Mouse (Mus musculus) embryonic facial prominence, embryonic 11.5 days (tissue): ENCODE results near the gene Kri1. TPM values are rescaled to one million over a fixed set of nuclear protein-coding genes. Genes with fewer than 3 reads are reported as not detected.
A peak's percentile ranks its signal among the peaks of the same experiment; 100 is the strongest.
"Not testable (repeated sequence)": the region's sequence is repeated elsewhere in the genome, so short reads cannot be mapped to it uniquely, and the experiment has no call there.

ENCODE experiments used
- ATAC-seq: fragments of 200-750 bp; cut with Nextera tagmentation; replicated peaks from 2 replicates; pipeline ENCODE4 v1.8.0; 2017; ENCODE audit warnings: low read depth; ENCODE audit not compliant: insufficient number of reproducible peaks, low FRiP score, low TSS enrichment
- DNase-seq: peaks from one replicate; pipeline ENCODE4 v3.0.0-alpha.2; 2015; ENCODE audit warnings: low spot score
- H3K27ac ChIP-seq: fragments of 300-500 bp; sonication (generic); replicated peaks from 2 replicates; pipeline ENCODE4 v1.5.1; 2014; ENCODE audit warnings: mild to moderate bottlenecking, low read depth, low read length, control low read depth
- H3K27me3 ChIP-seq: fragments of 300-500 bp; sonication (generic); 2 replicates; pipeline ENCODE4 v1.6.1; 2014; ENCODE audit warnings: mild to moderate bottlenecking, low read length, moderate library complexity, mixed read lengths; ENCODE audit not compliant: control insufficient read depth, insufficient read depth
- H3K36me3 ChIP-seq: fragments of 300-500 bp; sonication (generic); replicated peaks from 2 replicates; pipeline ENCODE4 v1.6.1; 2014; ENCODE audit warnings: low read depth, mild to moderate bottlenecking, low read length, moderate library complexity, mixed read lengths; ENCODE audit not compliant: control insufficient read depth, insufficient read depth
- H3K4me1 ChIP-seq: fragments of 300-500 bp; sonication (generic); 2 replicates; pipeline ENCODE4 v1.6.1; 2014; ENCODE audit warnings: low read length, mixed read lengths; ENCODE audit not compliant: control insufficient read depth, insufficient read depth
- H3K4me2 ChIP-seq: fragments of 300-500 bp; sonication (generic); 2 replicates; pipeline ENCODE4 v1.6.1; 2014; ENCODE audit warnings: low read depth, mild to moderate bottlenecking, control low read depth, low read length, moderate library complexity
- H3K4me3 ChIP-seq: fragments of 300-500 bp; sonication (generic); 2 replicates; pipeline ENCODE4 v1.5.1; 2014; ENCODE audit warnings: low read depth, low read length, control low read depth
- H3K9ac ChIP-seq: fragments of 300-500 bp; sonication (generic); replicated peaks from 2 replicates; pipeline ENCODE4 v1.6.1; 2014; ENCODE audit warnings: mild to moderate bottlenecking, control low read depth, low read length
- H3K9me3 ChIP-seq: fragments of 300-500 bp; sonication (generic); replicated peaks from 2 replicates; pipeline ENCODE4 v1.6.1; 2016; ENCODE audit warnings: mild to moderate bottlenecking, low read length, inconsistent platforms, mixed read lengths; ENCODE audit not compliant: control insufficient read depth
- WGBS: fragments of 180-500 bp; shearing (Covaris S2); extraction: QIAGEN DNeasy Blood & Tissue Kit; methylation state at CpG from one replicate; pipeline ENCODE4 v1.1.7; 2014; 5-methylcytosine and 5-hydroxymethylcytosine counted together
- polyA plus RNA-seq: library from polyadenylated mRNA; unstranded; fragments of >200 nt; fragmentation: Nextera tagmentation; extraction: Ambion mirVana; gene quantifications from 2 replicates; pipeline ENCODE4 v1.2.1, GENCODE M21; 2014

Gene Kri1
- polyA plus RNA-seq, 1 experiment from 2014 or later = 13.3 TPM

GRCm38 (mm10) chr9:21313394-21313793 lies 25.6 kb upstream of the Kri1 start:
- no peak; the same call in 1 of the 2 replicates for ATAC-seq
- WGBS = 6% methylated on average over 11 of the region's 11 CpGs

GRCm38 (mm10) chr9:21312134-21312533 lies 24.4 kb upstream of the Kri1 start, which contains the start of gene Ap1m2:
TSS of gene Ap1m2 (minus strand) at chr9:21312337.
- Histone ChIP-seq H3K27me3 (peaks cover 13% of the 10 kb centered on the region), H3K4me2 (peak within 1 kb of the TSS; percentile 20), H3K4me1 (no peaks in the 10 kb centered on the region), H3K9ac (0 out of 2 replicates have a peak within 1 kb of the TSS, but pooled peaks have one; percentile 22), H3K27ac (no peak within 1 kb of the TSS), H3K36me3 (no peaks in the 10 kb centered on the region), H3K4me3 (peak within 1 kb of the TSS; percentile 25), H3K9me3 (no peaks in the 10 kb centered on the region)
- 7% methylated on average over 35 of the region's 35 CpGs for WGBS
- ATAC-seq (no peak), DNase-seq (peak; percentile 46)

More at GRCm38 (mm10) chr9:21313394-21313793, 25.6 kb upstream of the Kri1 start:
- H3K27ac ChIP-seq = no peak overlapping the region
- H3K4me1 ChIP-seq = no peaks in the 10 kb centered on the region
- H3K27me3 ChIP-seq = peaks cover 13% of the 10 kb centered on the region
- H3K36me3 ChIP-seq = no peaks in the 10 kb centered on the region
- peak; percentile 91 for DNase-seq
- no peaks in the 10 kb centered on the region for H3K9me3 ChIP-seq
- no peak overlapping the region for H3K4me3 ChIP-seq
- no peak overlapping the region for H3K9ac ChIP-seq
- H3K4me2 ChIP-seq = no peak overlapping the region

GRCm38 (mm10) chr9:21311695-21312094 lies 23.9 kb upstream of the Kri1 start:
- no peaks in the 10 kb centered on the region for H3K36me3 ChIP-seq
- peak overlapping the region; percentile 25 for H3K4me3 ChIP-seq
- H3K27ac ChIP-seq = no peak overlapping the region
- no peak for DNase-seq
- ATAC-seq = no peak
- 28% methylated on average over 7 of the region's 7 CpGs for WGBS
- H3K9ac ChIP-seq = 0 out of 2 replicates have a peak overlapping the region, but pooled peaks have one; percentile 22
- H3K9me3 ChIP-seq = no peaks in the 10 kb centered on the region
- H3K27me3 ChIP-seq = peaks cover 13% of the 10 kb centered on the region
- no peaks in the 10 kb centered on the region for H3K4me1 ChIP-seq
- H3K4me2 ChIP-seq = peak overlapping the region; percentile 13; the same call in 1 of the 2 replicates

- ATAC-seq (no peak), DNase-seq (no peak)
Measured at GRCm38 (mm10) chr9:21309150-21309741, 21.5 kb upstream of the Kri1 start.

GRCm38 (mm10) chr9:21305065-21305464 lies 17.3 kb upstream of the Kri1 start:
- no peak overlapping the region for H3K27ac ChIP-seq
- DNase-seq (no peak), ATAC-seq (no peak)
- H3K4me2 ChIP-seq = no peak overlapping the region
- no peak overlapping the region for H3K9ac ChIP-seq
- H3K36me3 ChIP-seq = no peaks in the 10 kb centered on the region
- no peaks in the 10 kb centered on the region for H3K9me3 ChIP-seq
- H3K27me3 ChIP-seq = no peaks in the 10 kb centered on the region
- no peak overlapping the region for H3K4me3 ChIP-seq
- WGBS = 83% methylated on average over 7 of the region's 7 CpGs
- H3K4me1 ChIP-seq = no peaks in the 10 kb centered on the region

More at GRCm38 (mm10) chr9:21309150-21309741, 21.5 kb upstream of the Kri1 start:
- Histone ChIP-seq H3K9me3 (no peaks in the 10 kb centered on the region), H3K9ac (no peak overlapping the region), H3K27me3 (peaks cover 13% of the 10 kb centered on the region), H3K4me3 (no peak overlapping the region), H3K4me1 (no peaks in the 10 kb centered on the region), H3K36me3 (no peaks in the 10 kb centered on the region), H3K4me2 (no peak overlapping the region), H3K27ac (no peak overlapping the region)
- WGBS = 79% methylated on average over 15 of the region's 15 CpGs

GRCm38 (mm10) chr9:21299014-21299413 lies 11.2 kb upstream of the Kri1 start:
- DNase-seq (no peak), ATAC-seq (no peak)
- no peaks in the 10 kb centered on the region for H3K4me1 ChIP-seq
- H3K36me3 ChIP-seq = no peaks in the 10 kb centered on the region
- H3K9me3 ChIP-seq = no peaks in the 10 kb centered on the region
- H3K27me3 ChIP-seq = no peaks in the 10 kb centered on the region
- no peak overlapping the region for H3K4me2 ChIP-seq
- H3K27ac ChIP-seq = no peak overlapping the region
- WGBS = 88% methylated on average over 10 of the region's 10 CpGs
- no peak overlapping the region for H3K9ac ChIP-seq
- no peak overlapping the region for H3K4me3 ChIP-seq

GRCm38 (mm10) chr9:21292271-21292670 lies 4.5 kb upstream of the Kri1 start:
- Histone ChIP-seq H3K9me3 (no peaks in the 10 kb centered on the region), H3K9ac (no peak overlapping the region), H3K4me2 (no peak overlapping the region), H3K4me3 (no peak overlapping the region), H3K36me3 (no peaks in the 10 kb centered on the region), H3K27ac (no peak overlapping the region), H3K4me1 (no peaks in the 10 kb centered on the region; the same call in 1 of the 2 replicates), H3K27me3 (no peaks in the 10 kb centered on the region)
- WGBS = 87% methylated on average over 3 of the region's 3 CpGs
- no peak for DNase-seq
- ATAC-seq = no peak

GRCm38 (mm10) chr9:21291868-21292267 lies 4.1 kb upstream of the Kri1 start:
- not testable (repeated sequence) for H3K27me3 ChIP-seq, ATAC-seq, H3K4me2 ChIP-seq, H3K9me3 ChIP-seq, H3K4me1 ChIP-seq, H3K36me3 ChIP-seq
- Histone ChIP-seq H3K9ac (peak overlapping the region; percentile 51), H3K4me3 (peak overlapping the region; percentile 28), H3K27ac (peak overlapping the region; percentile 86)
- DNase-seq = peak; percentile 31
- WGBS = 20% methylated on average over 7 of the region's 7 CpGs
